Mouse (Mus musculus) small intestine, adult 2 months (tissue): ENCODE measurements around the gene Atg4d.

Experiments used
- CTCF ChIP-seq: fragments of 200-500 bp; IDR thresholded peaks from 2 replicates; pipeline ENCODE4 v1.5.1; 2012; ENCODE audit warnings: low read depth, mild to moderate bottlenecking, control low read depth, inconsistent platforms, low read length, moderate library complexity, mixed read lengths; ENCODE audit not compliant: insufficient replicate concordance, insufficient read length; ENCODE audit errors: extremely low read depth
- POLR2A ChIP-seq: fragments of 200-500 bp; IDR thresholded peaks from 2 replicates; pipeline ENCODE4 v1.6.1; 2012; ENCODE audit warnings: low read depth, mild to moderate bottlenecking, control low read depth, inconsistent platforms, low read length, moderate library complexity

DNA sequence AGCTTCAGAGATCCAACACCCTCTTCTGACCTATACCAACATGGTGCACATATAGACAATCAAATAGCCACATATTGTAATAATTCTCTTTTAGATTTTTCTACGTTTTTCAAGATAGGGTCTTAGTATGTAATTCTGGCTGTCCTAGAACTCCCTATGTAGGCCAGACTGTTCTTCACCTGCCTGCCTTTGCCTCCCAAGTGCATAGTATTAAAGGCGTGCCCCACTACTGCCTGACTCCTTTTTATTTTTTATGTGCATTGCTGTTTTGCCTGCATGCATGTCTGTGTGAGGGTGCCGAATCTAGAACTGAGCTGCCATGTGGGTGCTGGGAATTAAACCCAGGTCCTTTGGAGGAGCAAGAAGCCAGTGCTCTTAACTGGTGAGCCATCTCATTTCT is 27.2 kb downstream of the Atg4d start:
- TF ChIP-seq POLR2A (no peak), CTCF (no peak)
